Mouse (Mus musculus) stomach, embryonic 14.5 days (tissue): ENCODE results near the gene Sirt5. TPM values are rescaled to one million over a fixed set of nuclear protein-coding genes. Genes with fewer than 3 reads are reported as not detected.
A peak's percentile ranks its signal among the peaks of the same experiment; 100 is the strongest.

Source experiments
- ATAC-seq: fragments of 200-750 bp; cut with Nextera tagmentation; 2 replicates; pipeline ENCODE4 v1.8.0; 2017; ENCODE audit warnings: low read depth, moderate TSS enrichment; ENCODE audit not compliant: insufficient number of reproducible peaks, insufficient read depth, low FRiP score
- H3K27ac ChIP-seq: fragments of 300-500 bp; sonication (generic); 2 replicates; pipeline ENCODE4 v1.5.1; 2014; ENCODE audit warnings: mild to moderate bottlenecking, low read length, moderate library complexity, mixed read lengths
- H3K27me3 ChIP-seq: fragments of 300-500 bp; sonication (generic); 2 replicates; pipeline ENCODE4 v1.6.1; 2014; ENCODE audit warnings: low read length, control low read depth, mixed read lengths; ENCODE audit not compliant: control insufficient read depth, insufficient read depth
- H3K36me3 ChIP-seq: fragments of 300-500 bp; sonication (generic); 2 replicates; pipeline ENCODE4 v1.6.1; 2014; ENCODE audit warnings: mild to moderate bottlenecking, control low read depth, low read length, moderate library complexity, mixed read lengths; ENCODE audit not compliant: control insufficient read depth, insufficient read depth
- H3K4me1 ChIP-seq: fragments of 300-500 bp; sonication (generic); 2 replicates; pipeline ENCODE4 v1.6.1; 2014; ENCODE audit warnings: low read length, control low read depth, mixed read lengths; ENCODE audit not compliant: control insufficient read depth, insufficient read depth
- H3K4me2 ChIP-seq: fragments of 300-500 bp; sonication (generic); replicated peaks from 2 replicates; pipeline ENCODE4 v1.6.1; 2014; ENCODE audit warnings: low read depth, low read length, control low read depth
- H3K4me3 ChIP-seq: fragments of 300-500 bp; sonication (generic); 2 replicates; pipeline ENCODE4 v1.5.1; 2014; ENCODE audit warnings: low read depth, low read length, control low read depth
- H3K9ac ChIP-seq: fragments of 300-500 bp; sonication (generic); replicated peaks from 2 replicates; pipeline ENCODE4 v1.6.1; 2014; ENCODE audit warnings: low read depth, mild to moderate bottlenecking, control low read depth, low read length, moderate library complexity, mixed read lengths
- H3K9me3 ChIP-seq: fragments of 300-500 bp; sonication (generic); 2 replicates; pipeline ENCODE4 v1.6.1; 2016; ENCODE audit warnings: low read depth, low read length, control low read depth; ENCODE audit not compliant: control insufficient read depth
- WGBS: fragments of 180-500 bp; shearing (Covaris S2); extraction: QIAGEN DNeasy Blood & Tissue Kit; methylation state at CpG from one replicate; pipeline ENCODE4 v1.1.7; 2014; 5-methylcytosine and 5-hydroxymethylcytosine counted together
- polyA plus RNA-seq: library from polyadenylated mRNA; unstranded; fragments of >200 nt; fragmentation: Nextera tagmentation; extraction: Ambion mirVana; gene quantifications from 2 replicates; pipeline ENCODE4 v1.2.1, GENCODE M21; 2014

The Sirt5 gene
- 21.5 and 25.7 TPM in 2 replicates for polyA plus RNA-seq

- Histone ChIP-seq H3K4me3 (peak within 1 kb of the TSS; percentile 60), H3K4me1 (peaks cover 4% of the 10 kb centered on the region; the same call in 1 of the 2 replicates), H3K9me3 (no peaks in the 10 kb centered on the region), H3K27me3 (no peaks in the 10 kb centered on the region), H3K4me2 (peak within 1 kb of the TSS; percentile 83), H3K36me3 (no peaks in the 10 kb centered on the region), H3K27ac (peak within 1 kb of the TSS; percentile 61), H3K9ac (peak within 1 kb of the TSS; percentile 57)
- 15% methylated on average over 42 of the region's 42 CpGs for WGBS
- peak; percentile 94 for ATAC-seq
These were observed at the start of gene Sirt5 for GRCm38 (mm10) chr13:43364985-43365824. TSS of gene Sirt5 (plus strand) at chr13:43365496.

- no peaks in the 10 kb centered on the region for H3K36me3 ChIP-seq
- no peak overlapping the region for H3K27ac ChIP-seq
- H3K9me3 ChIP-seq, result no peaks in the 10 kb centered on the region
- H3K4me1 ChIP-seq, result no peaks in the 10 kb centered on the region
- ATAC-seq, result no peak
- no peak overlapping the region for H3K9ac ChIP-seq
- no peaks in the 10 kb centered on the region for H3K27me3 ChIP-seq
- H3K4me2 ChIP-seq, result no peak overlapping the region
- H3K4me3 ChIP-seq, result no peak overlapping the region
- 58% methylated on average over 5 of the region's 5 CpGs for WGBS
These were observed 47.9 kb upstream of the Sirt5 start for GRCm38 (mm10) chr13:43317411-43317810.

- no peaks in the 10 kb centered on the region for H3K27me3 ChIP-seq
- no peaks in the 10 kb centered on the region for H3K36me3 ChIP-seq
- no peak overlapping the region for H3K27ac ChIP-seq
- H3K4me3 ChIP-seq, result no peak overlapping the region
- no peak overlapping the region for H3K4me2 ChIP-seq
- WGBS, result 76% methylated on average over 3 of the region's 3 CpGs
- H3K4me1 ChIP-seq, result no peaks in the 10 kb centered on the region
- H3K9me3 ChIP-seq, result no peaks in the 10 kb centered on the region
- no peak overlapping the region for H3K9ac ChIP-seq
- ATAC-seq, result no peak
These were observed 45.9 kb upstream of the Sirt5 start for GRCm38 (mm10) chr13:43319396-43319795.

- no peak overlapping the region for H3K9ac ChIP-seq
- H3K4me1 ChIP-seq, result no peaks in the 10 kb centered on the region
- H3K4me3 ChIP-seq, result no peak overlapping the region
- H3K27me3 ChIP-seq, result no peaks in the 10 kb centered on the region
- no peak overlapping the region for H3K27ac ChIP-seq
- no peak for ATAC-seq
- no peak overlapping the region for H3K4me2 ChIP-seq
- no peaks in the 10 kb centered on the region for H3K9me3 ChIP-seq
- 68% methylated on average over 2 of the region's 2 CpGs for WGBS
- no peaks in the 10 kb centered on the region for H3K36me3 ChIP-seq
These were observed 43.8 kb upstream of the Sirt5 start for GRCm38 (mm10) chr13:43321492-43321891.

GRCm38 (mm10) chr13:43325427-43325826 lies 39.9 kb upstream of the Sirt5 start:
- no peak overlapping the region for H3K9ac ChIP-seq
- H3K27ac ChIP-seq, result no peak overlapping the region
- H3K4me3 ChIP-seq, result no peak overlapping the region
- 65% methylated on average over 1 of the region's 1 CpGs for WGBS
- H3K36me3 ChIP-seq, result no peaks in the 10 kb centered on the region
- H3K9me3 ChIP-seq, result no peaks in the 10 kb centered on the region
- H3K4me1 ChIP-seq, result no peaks in the 10 kb centered on the region
- ATAC-seq, result no peak
- no peak overlapping the region for H3K4me2 ChIP-seq
- H3K27me3 ChIP-seq, result no peaks in the 10 kb centered on the region

GRCm38 (mm10) chr13:43331721-43332444 lies 33.4 kb upstream of the Sirt5 start:
- Histone ChIP-seq H3K4me1 (peaks cover 9% of the 10 kb centered on the region; the same call in 1 of the 2 replicates), H3K4me3 (no peak overlapping the region), H3K36me3 (no peaks in the 10 kb centered on the region), H3K27ac (no peak overlapping the region), H3K4me2 (no peak overlapping the region), H3K27me3 (no peaks in the 10 kb centered on the region), H3K9ac (no peak overlapping the region), H3K9me3 (no peaks in the 10 kb centered on the region)
- ATAC-seq, result no peak
- whole genome bisulfite sequencing, result 46% methylated on average over 11 of the region's 11 CpGs

GRCm38 (mm10) chr13:43332591-43332990 lies 32.7 kb upstream of the Sirt5 start:
- no peak overlapping the region for H3K4me2 ChIP-seq
- peaks cover 9% of the 10 kb centered on the region; the same call in 1 of the 2 replicates for H3K4me1 ChIP-seq
- H3K4me3 ChIP-seq, result no peak overlapping the region
- no peaks in the 10 kb centered on the region for H3K27me3 ChIP-seq
- no peak for ATAC-seq
- H3K9ac ChIP-seq, result no peak overlapping the region
- H3K9me3 ChIP-seq, result no peaks in the 10 kb centered on the region
- H3K27ac ChIP-seq, result no peak overlapping the region
- WGBS, result 36% methylated on average over 7 of the region's 7 CpGs
- no peaks in the 10 kb centered on the region for H3K36me3 ChIP-seq

GRCm38 (mm10) chr13:43336425-43337221 lies 28.7 kb upstream of the Sirt5 start:
- 35% methylated on average over 12 of the region's 12 CpGs for WGBS
- ATAC-seq, result 0 out of 2 replicates have a peak, but pooled peaks have one; percentile 18
- no peaks in the 10 kb centered on the region for H3K36me3 ChIP-seq

More at GRCm38 (mm10) chr13:43336425-43337221, 28.7 kb upstream of the Sirt5 start:
- Histone ChIP-seq H3K27ac (no peak overlapping the region), H3K9ac (no peak overlapping the region), H3K4me1 (peaks cover 9% of the 10 kb centered on the region; the same call in 1 of the 2 replicates), H3K4me3 (no peak overlapping the region), H3K4me2 (no peak overlapping the region), H3K9me3 (no peaks in the 10 kb centered on the region), H3K27me3 (no peaks in the 10 kb centered on the region)
